ENCODE assay signal across 15 mouse cellular contexts in genomic region chr3:83904176-83904958, GRCm38 (mm10).
A peak's percentile ranks its signal among the peaks of the same experiment; 100 is the strongest.
DNase-seq lines count a peak whose midpoint lies in the region; ATAC-seq and TF ChIP-seq lines count a peak whose summit lies in the region.
"Had no signal": no experiment of that assay in that cellular context is flagged by ENCODE, and none has a peak within 500 bp of the region (broad histone marks: within the 10 kb centered on the region; RNA-seq: fewer than 3 reads in every experiment).

No protein-coding gene starts in this region.

- peaks cover 8% of the 10 kb centered on the region; the same call in 1 of the 2 replicates for H3K4me1 ChIP-seq in forebrain, embryonic 13.5 days
- H3K4me1 ChIP-seq in forebrain, embryonic 10.5 days, result no peaks in the 10 kb centered on the region
- H3K4me1 ChIP-seq in heart, postnatal 0 days (ENCODE audit: control insufficient read depth, insufficient read depth), result 0 out of 2 replicates have a peak, but pooled peaks cover 4% of the 10 kb centered on the region
- no peaks in the 10 kb centered on the region for H3K4me1 ChIP-seq in midbrain, embryonic 16.5 days (ENCODE audit: control insufficient read depth, insufficient read depth, low read length)
- no peaks in the 10 kb centered on the region for H3K4me1 ChIP-seq in midbrain, embryonic 14.5 days (ENCODE audit: control insufficient read depth, insufficient read depth, low read length)
- no peaks in the 10 kb centered on the region for H3K4me1 ChIP-seq in stomach, embryonic 15.5 days
- H3K4me1 ChIP-seq in liver, postnatal 0 days (ENCODE audit: insufficient read depth), result no peaks in the 10 kb centered on the region
- H3K4me1 ChIP-seq: embryonic facial prominence, embryonic 15.5 days; intestine, embryonic 15.5 days; liver, embryonic 13.5 days had no signal

- H3K27ac ChIP-seq in forebrain, embryonic 13.5 days, result no peak overlapping the region
- H3K27ac ChIP-seq in forebrain, embryonic 10.5 days, result no peak overlapping the region
- H3K27ac ChIP-seq in heart, postnatal 0 days (ENCODE audit: low read depth), result peak overlapping the region; percentile 46; the same call in 1 of the 2 replicates
- H3K27ac ChIP-seq in midbrain, embryonic 16.5 days (ENCODE audit: low read length), result peak overlapping the region; percentile 0; the same call in 1 of the 2 replicates
- no peak overlapping the region for H3K27ac ChIP-seq in midbrain, embryonic 14.5 days (replicated peaks; ENCODE audit: low read depth, low read length)
- peak overlapping the region; percentile 26; the same call in 1 of the 2 replicates for H3K27ac ChIP-seq in stomach, embryonic 15.5 days
- H3K27ac ChIP-seq in liver, postnatal 0 days (ENCODE audit: low read depth), result no peak overlapping the region
- H3K27ac ChIP-seq: embryonic facial prominence, embryonic 15.5 days; intestine, embryonic 15.5 days; liver, embryonic 13.5 days had no signal

- no peak overlapping the region for H3K4me2 ChIP-seq in forebrain, embryonic 13.5 days
- H3K4me2 ChIP-seq in heart, postnatal 0 days (ENCODE audit: low read depth, low read length), result no peak overlapping the region
- no peak overlapping the region for H3K4me2 ChIP-seq in midbrain, embryonic 16.5 days (ENCODE audit: low read length)
- H3K4me2 ChIP-seq in midbrain, embryonic 14.5 days (ENCODE audit: low read length), result no peak overlapping the region
- H3K4me2 ChIP-seq in stomach, embryonic 15.5 days, result no peak overlapping the region
- H3K4me2 ChIP-seq in liver, postnatal 0 days (ENCODE audit: low read depth, low read length), result no peak overlapping the region
- H3K4me2 ChIP-seq: embryonic facial prominence, embryonic 15.5 days; intestine, embryonic 15.5 days; liver, embryonic 13.5 days had no signal

- no peak overlapping the region for H3K4me3 ChIP-seq in forebrain, embryonic 13.5 days
- no peak overlapping the region for H3K4me3 ChIP-seq in forebrain, embryonic 10.5 days
- no peak overlapping the region for H3K4me3 ChIP-seq in heart, postnatal 0 days (ENCODE audit: low read depth, low read length)
- H3K4me3 ChIP-seq in midbrain, embryonic 16.5 days (ENCODE audit: low read depth, low read length), result no peak overlapping the region
- H3K4me3 ChIP-seq in midbrain, embryonic 14.5 days (replicated peaks; ENCODE audit: low read depth, low read length), result no peak overlapping the region
- H3K4me3 ChIP-seq in stomach, embryonic 15.5 days (replicated peaks), result no peak overlapping the region
- no peak overlapping the region for H3K4me3 ChIP-seq in liver, postnatal 0 days (ENCODE audit: low read depth, low read length)
- H3K4me3 ChIP-seq: embryonic facial prominence, embryonic 15.5 days; intestine, embryonic 15.5 days; liver, embryonic 13.5 days had no signal

- no peak for TF ChIP-seq EP300 in heart, postnatal 0 days (IDR thresholded peaks at IDR 0.05; ENCODE audit: low read depth)
- no peak for TF ChIP-seq EP300 in liver, postnatal 0 days (IDR thresholded peaks at IDR 0.05; ENCODE audit: low read depth)

- no peak overlapping the region; the same call in 1 of the 2 replicates for H3K9ac ChIP-seq in forebrain, embryonic 13.5 days
- no peak overlapping the region for H3K9ac ChIP-seq in heart, postnatal 0 days (replicated peaks; ENCODE audit: low read depth, low read length)
- H3K9ac ChIP-seq in midbrain, embryonic 16.5 days (ENCODE audit: low read depth, low read length), result no peak overlapping the region
- no peak overlapping the region for H3K9ac ChIP-seq in midbrain, embryonic 14.5 days (replicated peaks; ENCODE audit: low read length)
- H3K9ac ChIP-seq in stomach, embryonic 15.5 days, result no peak overlapping the region
- H3K9ac ChIP-seq in liver, postnatal 0 days (replicated peaks), result no peak overlapping the region
- H3K9ac ChIP-seq: embryonic facial prominence, embryonic 15.5 days; intestine, embryonic 15.5 days; liver, embryonic 13.5 days had no signal

- no peaks in the 10 kb centered on the region for H3K27me3 ChIP-seq in forebrain, embryonic 13.5 days
- no peaks in the 10 kb centered on the region for H3K27me3 ChIP-seq in forebrain, embryonic 10.5 days (ENCODE audit: poor library complexity, severe bottlenecking)
- H3K27me3 ChIP-seq in heart, postnatal 0 days (ENCODE audit: control insufficient read depth, insufficient read depth, low read length), result no peaks in the 10 kb centered on the region
- no peaks in the 10 kb centered on the region for H3K27me3 ChIP-seq in midbrain, embryonic 16.5 days (ENCODE audit: control insufficient read depth, insufficient read depth, low read depth, low read length)
- H3K27me3 ChIP-seq in midbrain, embryonic 14.5 days (ENCODE audit: control insufficient read depth, insufficient read depth, low read length), result no peaks in the 10 kb centered on the region
- H3K27me3 ChIP-seq in stomach, embryonic 15.5 days (replicated peaks), result no peaks in the 10 kb centered on the region
- no peaks in the 10 kb centered on the region for H3K27me3 ChIP-seq in liver, postnatal 0 days (ENCODE audit: insufficient read depth, low read length)
- H3K27me3 ChIP-seq: embryonic facial prominence, embryonic 15.5 days; intestine, embryonic 15.5 days; liver, embryonic 13.5 days had no signal

- 78% methylated on average over 14 of the region's 14 CpGs for WGBS in forebrain, embryonic 13.5 days
- 88% methylated on average over 14 of the region's 14 CpGs for WGBS in forebrain, embryonic 10.5 days
- 33% methylated on average over 14 of the region's 14 CpGs for WGBS in heart, postnatal 0 days
- 75% methylated on average over 14 of the region's 14 CpGs for WGBS in midbrain, embryonic 16.5 days
- WGBS in midbrain, embryonic 14.5 days, result 82% methylated on average over 14 of the region's 14 CpGs
- 66% methylated on average over 14 of the region's 14 CpGs for WGBS in stomach, embryonic 15.5 days
- 81% methylated on average over 14 of the region's 14 CpGs for WGBS in liver, postnatal 0 days (ENCODE audit: insufficient replicate concordance)

- no peaks in the 10 kb centered on the region for H3K9me3 ChIP-seq in forebrain, embryonic 13.5 days (replicated peaks)
- no peaks in the 10 kb centered on the region for H3K9me3 ChIP-seq in forebrain, embryonic 10.5 days
- H3K9me3 ChIP-seq in heart, postnatal 0 days (replicated peaks; ENCODE audit: control insufficient read depth, low read length), result no peaks in the 10 kb centered on the region
- no peaks in the 10 kb centered on the region for H3K9me3 ChIP-seq in midbrain, embryonic 16.5 days (replicated peaks; ENCODE audit: control insufficient read depth, low read length, poor library complexity, severe bottlenecking)
- H3K9me3 ChIP-seq in midbrain, embryonic 14.5 days (ENCODE audit: control insufficient read depth, low read length), result no peaks in the 10 kb centered on the region
- no peaks in the 10 kb centered on the region for H3K9me3 ChIP-seq in stomach, embryonic 15.5 days
- no peaks in the 10 kb centered on the region for H3K9me3 ChIP-seq in liver, postnatal 0 days (ENCODE audit: low read length)
- H3K9me3 ChIP-seq: embryonic facial prominence, embryonic 15.5 days; G1E; intestine, embryonic 15.5 days; liver, embryonic 13.5 days had no signal

- no peak for DNase-seq in forebrain, embryonic 10.5 days (ENCODE audit: extremely low spot score, low spot score)
- peak; percentile 20 for DNase-seq in heart, postnatal 0 days (ENCODE audit: low spot score)
- no peak for DNase-seq in heart, postnatal 4 days
- DNase-seq in midbrain, embryonic 14.5 days, result no peak
- DNase-seq in liver, postnatal 0 days, result no peak
- DNase-seq: kidney, postnatal 14 days; liver, embryonic 13.5 days; lung, postnatal 4 days; thymus, adult 18-20 months had no signal

- no peak for TF ChIP-seq CTCF in heart, postnatal 0 days (IDR thresholded peaks at IDR 0.05; ENCODE audit: low read depth)
- no peak for TF ChIP-seq CTCF in liver, postnatal 0 days (IDR thresholded peaks at IDR 0.05; ENCODE audit: low read depth)

- peak; percentile 31; the same call in 1 of the 2 replicates for ATAC-seq in forebrain, embryonic 13.5 days
- peak; percentile 58 for ATAC-seq in heart, postnatal 0 days (ENCODE audit: insufficient read depth, low read depth)
- ATAC-seq in midbrain, embryonic 16.5 days, result no peak
- ATAC-seq in midbrain, embryonic 14.5 days (ENCODE audit: low FRiP score, low TSS enrichment), result no peak
- 0 out of 2 replicates have a peak, but pooled peaks have one; percentile 16 for ATAC-seq in stomach, embryonic 15.5 days (ENCODE audit: insufficient read depth, low FRiP score, low read depth)
- no peak for ATAC-seq in liver, postnatal 0 days
- ATAC-seq: intestine, embryonic 15.5 days had no signal

- H3K36me3 ChIP-seq in forebrain, embryonic 13.5 days (ENCODE audit: poor library complexity, severe bottlenecking), result peaks cover 98% of the 10 kb centered on the region
- H3K36me3 ChIP-seq in forebrain, embryonic 10.5 days (replicated peaks), result peaks cover 100% of the 10 kb centered on the region
- peaks cover 66% of the 10 kb centered on the region for H3K36me3 ChIP-seq in heart, postnatal 0 days (replicated peaks; ENCODE audit: control insufficient read depth, insufficient read depth, low read length)
- peaks cover 26% of the 10 kb centered on the region for H3K36me3 ChIP-seq in midbrain, embryonic 16.5 days (ENCODE audit: control insufficient read depth, insufficient read depth, low read length)
- H3K36me3 ChIP-seq in midbrain, embryonic 14.5 days (ENCODE audit: control insufficient read depth, insufficient read depth, low read length), result peaks cover 90% of the 10 kb centered on the region
- peaks cover 35% of the 10 kb centered on the region for H3K36me3 ChIP-seq in stomach, embryonic 15.5 days
- peaks cover 90% of the 10 kb centered on the region for H3K36me3 ChIP-seq in liver, postnatal 0 days (replicated peaks; ENCODE audit: insufficient read depth, low read length)

Comparison
In these comparisons a context has a peak if more than half of its experiments do, and no peak if none do; other contexts are left out.
1. H3K27ac ChIP-seq: peak in heart, postnatal 0 days (single experiment), midbrain, embryonic 16.5 days (single experiment) and stomach, embryonic 15.5 days (single experiment); none in forebrain, embryonic 13.5 days (single experiment), forebrain, embryonic 10.5 days (single experiment), midbrain, embryonic 14.5 days (single experiment) and liver, postnatal 0 days (single experiment).
2. ATAC-seq: peak in forebrain, embryonic 13.5 days (single experiment), heart, postnatal 0 days (single experiment) and stomach, embryonic 15.5 days (single experiment); none in midbrain, embryonic 16.5 days (single experiment), midbrain, embryonic 14.5 days (single experiment) and liver, postnatal 0 days (single experiment).